Mouse (Mus musculus): ENCODE data around the gene Dennd1a.

Dennd1a gene

GRCm38 (mm10) chr2:38068171-38068572, 219.0 kb downstream of the Dennd1a start:
- in situ Hi-C loops (cut with MboI; ENCODE audit: unreplicated experiment in 2 of 2): no loop called here

GRCm38 (mm10) chr2:38065914-38066313, 221.3 kb downstream of the Dennd1a start:
- in situ Hi-C loops (cut with MboI; ENCODE audit: unreplicated experiment in 2 of 2): no loop called here

DNA sequence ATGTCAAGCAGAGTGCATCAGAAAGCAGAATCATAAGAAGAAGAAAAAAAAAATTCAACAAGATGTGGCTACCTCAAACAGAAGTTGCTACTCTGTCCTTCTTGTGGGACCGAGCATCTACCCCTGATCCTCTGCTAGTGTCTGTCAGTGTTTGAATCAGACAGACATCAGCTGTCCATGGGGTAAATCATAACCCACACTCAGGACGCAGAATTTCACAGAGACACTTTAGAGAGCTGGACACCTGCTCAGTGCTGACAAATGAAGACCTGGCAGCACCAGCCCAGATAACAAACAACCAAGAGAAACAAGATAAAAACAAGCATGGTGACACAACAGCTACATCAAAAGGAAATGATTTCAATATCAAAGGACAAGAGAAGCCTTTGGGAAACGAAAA, 222.9 kb downstream of the Dennd1a start:
- in situ Hi-C loops (cut with MboI; ENCODE audit: unreplicated experiment in 2 of 2): no loop called here

DNA sequence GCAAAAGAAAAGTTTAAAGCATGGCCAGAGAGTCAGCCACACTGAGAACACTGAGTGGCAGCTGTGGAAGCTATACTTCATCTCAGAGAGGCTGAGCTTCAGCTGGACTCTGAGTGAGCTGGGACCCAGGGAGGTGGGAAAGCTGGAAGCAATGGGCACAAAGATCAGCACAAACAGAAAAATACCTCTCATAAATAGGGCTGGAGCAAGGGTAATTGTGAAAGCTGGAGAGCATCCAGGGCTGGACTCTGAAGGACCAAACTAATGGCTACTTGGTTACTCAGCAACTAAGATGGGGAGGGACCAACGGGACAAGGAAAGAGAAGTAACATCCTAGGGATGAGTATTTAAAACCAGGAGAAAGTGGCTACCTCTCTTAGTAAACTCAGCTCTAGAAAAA, 225.0 kb downstream of the Dennd1a start:
- in situ Hi-C loops (cut with MboI; ENCODE audit: unreplicated experiment in 2 of 2): no loop called here

DNA sequence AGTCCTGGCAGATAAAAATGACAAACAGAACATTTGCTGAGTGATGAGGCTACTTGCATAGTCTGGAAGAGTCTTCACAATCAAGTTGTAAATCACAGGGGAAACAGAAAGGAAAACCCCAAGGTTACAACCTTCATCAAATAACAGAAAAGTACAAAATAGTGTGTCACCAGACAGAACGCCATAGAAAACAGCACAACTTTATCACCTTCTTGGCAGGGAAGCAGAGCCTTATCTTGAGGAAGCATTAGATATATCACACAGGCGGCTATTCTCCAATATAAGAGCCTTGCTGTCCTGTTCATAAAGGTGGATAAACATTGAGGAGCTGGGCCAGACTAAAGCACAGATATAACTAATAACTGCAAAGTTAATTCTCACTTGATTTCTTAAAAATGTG, 225.7 kb downstream of the Dennd1a start:
- in situ Hi-C loops (cut with MboI; ENCODE audit: unreplicated experiment in 2 of 2): no loop called here

DNA sequence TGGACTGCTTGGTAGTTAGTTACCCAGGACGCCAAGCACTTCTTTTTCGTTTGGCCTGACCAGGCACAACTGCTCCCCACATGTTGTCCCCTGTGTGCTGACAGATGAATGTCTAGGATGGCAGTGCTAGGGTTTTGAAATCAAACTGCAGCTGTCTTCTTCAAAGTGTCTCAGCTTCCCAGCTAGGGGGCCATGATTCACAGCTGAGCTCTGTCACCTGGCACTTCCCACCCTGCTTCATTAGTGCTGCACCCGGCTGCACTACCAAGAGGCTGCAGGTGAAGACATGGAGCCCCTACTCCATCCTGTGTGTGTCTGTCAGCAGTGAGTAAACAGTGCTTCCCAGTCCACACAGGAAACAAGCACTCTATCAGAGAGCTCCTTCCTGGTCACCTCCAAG, 234.8 kb downstream of the Dennd1a start:
- in situ Hi-C loops (cut with MboI; ENCODE audit: unreplicated experiment in 2 of 2): no loop called here

GRCm38 (mm10) chr2:38051485-38052085, 235.6 kb downstream of the Dennd1a start:
- in situ Hi-C loops (cut with MboI; ENCODE audit: unreplicated experiment in 2 of 2): no loop called here

DNA sequence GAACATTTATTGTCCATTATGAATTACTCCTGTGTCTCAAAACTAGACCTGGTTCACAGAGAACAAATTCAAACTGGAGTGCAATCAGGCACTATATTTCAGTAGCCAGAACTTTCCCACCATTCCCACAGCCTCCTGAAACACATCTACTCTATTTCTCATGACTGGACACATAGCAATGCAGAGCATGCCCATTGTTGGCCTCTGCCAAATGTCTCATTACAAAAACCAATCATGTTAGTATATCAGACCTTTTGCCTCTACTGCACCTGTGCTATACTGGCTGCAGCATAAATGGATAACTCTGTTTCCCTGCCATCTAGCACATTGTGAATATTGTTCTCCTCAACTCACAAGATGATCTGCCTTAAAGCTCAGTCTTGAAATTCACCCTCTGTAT, 238.2 kb downstream of the Dennd1a start:
- in situ Hi-C loops (cut with MboI; ENCODE audit: unreplicated experiment in 2 of 2): no loop called here

- in situ Hi-C loops (cut with MboI; ENCODE audit: unreplicated experiment in 2 of 2): no loop called here
Observed at GRCm38 (mm10) chr2:38045286-38045685, 241.9 kb downstream of the Dennd1a start.

- in situ Hi-C loops (cut with MboI; ENCODE audit: unreplicated experiment in 2 of 2): no loop called here
Observed at GRCm38 (mm10) chr2:38040845-38041244, 246.3 kb downstream of the Dennd1a start.

GRCm38 (mm10) chr2:38039621-38040020, 247.6 kb downstream of the Dennd1a start:
- in situ Hi-C loops (cut with MboI; ENCODE audit: unreplicated experiment in 2 of 2): no loop called here

DNA sequence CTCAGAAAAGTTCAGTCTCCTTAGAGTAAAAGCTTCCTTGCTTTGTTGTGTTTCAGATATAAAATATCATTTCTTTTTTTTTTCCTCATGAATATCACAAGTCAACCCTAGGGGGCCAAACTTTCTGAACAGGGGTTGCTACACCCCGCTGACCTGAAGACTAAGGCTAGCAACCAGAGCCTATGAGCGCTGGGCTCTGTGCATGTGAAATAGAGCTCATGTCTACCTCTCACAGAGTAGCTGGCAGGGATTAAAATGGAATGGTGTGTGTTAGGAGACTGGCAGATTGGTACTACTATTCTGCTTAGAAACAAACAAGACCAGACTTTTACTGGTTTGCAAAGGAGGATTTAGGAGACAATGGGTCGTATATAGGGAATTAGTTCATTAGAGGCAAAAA, 258.9 kb downstream of the Dennd1a start:
- in situ Hi-C loops (cut with MboI; ENCODE audit: unreplicated experiment in 2 of 2): no loop called here

DNA sequence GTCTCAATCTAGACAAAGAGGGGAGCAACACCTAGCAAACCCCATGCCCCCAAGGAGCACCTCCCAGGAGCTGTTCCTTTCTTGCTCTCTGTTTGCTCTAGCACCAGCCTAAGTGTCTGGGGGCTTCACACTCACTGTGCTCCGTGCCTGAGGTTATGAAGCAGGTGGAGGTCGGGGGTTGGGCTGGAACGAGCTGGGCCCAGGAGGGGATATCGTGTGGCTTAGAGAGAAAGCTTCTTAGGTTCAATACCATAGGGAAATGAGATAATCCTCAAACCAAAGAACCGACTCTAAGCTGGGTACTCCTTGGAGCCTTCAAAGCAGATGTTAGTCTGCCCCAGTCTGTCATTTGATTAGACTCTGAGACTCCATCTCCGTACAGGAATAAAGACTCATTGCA, 261.6 kb downstream of the Dennd1a start:
- in situ Hi-C loops (cut with MboI; ENCODE audit: unreplicated experiment in 2 of 2): no loop called here

DNA sequence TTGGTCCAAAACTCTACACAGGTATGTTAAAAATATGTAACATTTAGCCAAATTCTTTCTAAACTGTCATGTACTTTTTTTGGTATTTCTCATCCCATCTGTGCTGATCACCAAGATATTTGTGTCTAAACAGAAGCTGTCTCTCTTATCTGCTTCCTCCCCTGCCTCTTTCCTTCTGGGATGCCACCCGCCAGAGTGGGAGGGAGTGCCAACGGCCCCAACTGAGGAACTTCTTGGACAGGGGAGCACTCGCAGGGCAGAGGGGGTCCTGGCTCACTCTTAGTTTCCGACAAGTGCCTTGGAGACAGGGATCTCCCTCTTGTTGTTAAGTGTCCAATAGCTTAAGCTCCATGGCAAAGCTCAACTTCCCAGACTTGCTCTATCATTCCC, 263.5 kb downstream of the Dennd1a start:
- in situ Hi-C loops (cut with MboI; ENCODE audit: unreplicated experiment in 2 of 2): no loop called here

DNA sequence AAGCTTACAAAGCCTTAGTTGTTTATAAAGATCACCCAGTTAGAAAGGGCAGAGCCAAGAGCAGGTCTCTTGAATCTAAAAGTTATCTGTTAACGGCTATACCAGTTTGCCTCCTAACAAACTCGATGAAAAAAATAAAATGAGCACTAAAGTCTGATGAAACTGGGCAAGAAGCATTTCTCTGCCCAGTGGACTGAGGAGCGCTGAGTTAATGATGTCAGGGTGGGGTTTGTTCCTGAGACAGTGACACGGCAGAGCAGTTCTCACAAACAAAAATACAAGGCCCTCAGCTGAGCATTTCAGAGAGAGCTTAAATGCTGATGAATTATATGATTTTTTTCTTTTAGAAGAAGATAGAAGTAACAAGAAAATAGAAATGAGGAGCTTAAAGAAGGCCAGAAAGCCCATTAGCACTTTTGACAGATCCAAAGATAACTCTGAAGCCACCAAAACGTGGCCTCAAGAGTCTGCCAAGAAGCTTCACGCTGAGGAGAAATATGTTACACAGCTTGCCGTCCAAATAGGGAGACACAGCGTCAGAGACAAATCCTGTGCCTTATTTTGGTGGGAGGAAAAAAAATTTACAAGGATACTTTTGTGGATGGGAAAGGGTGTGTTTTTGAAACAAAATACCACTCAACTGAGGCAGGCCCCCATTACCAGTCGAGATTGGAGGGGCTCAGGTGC, 264.0 kb downstream of the Dennd1a start:
- in situ Hi-C loops (cut with MboI; ENCODE audit: unreplicated experiment in 2 of 2): no loop called here

DNA sequence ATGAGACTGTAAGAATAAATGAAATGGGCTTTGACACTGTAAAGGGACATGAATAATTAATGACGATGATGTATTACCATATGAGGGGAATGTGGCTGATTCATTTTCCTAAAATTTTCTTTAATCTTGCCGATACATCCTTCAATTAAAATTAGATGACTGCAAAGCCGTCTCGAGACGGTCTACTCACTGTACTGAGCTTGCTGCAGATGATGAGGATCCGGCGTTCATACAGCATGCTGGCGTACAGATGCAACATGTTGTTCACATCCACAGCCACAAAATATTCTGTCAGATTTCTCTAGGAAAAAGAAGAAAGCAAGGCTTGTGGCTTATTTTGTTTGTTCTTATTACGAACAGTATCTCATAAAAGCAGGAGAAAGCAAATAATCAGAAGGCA, 266.0 kb downstream of the Dennd1a start:
- in situ Hi-C loops (cut with MboI; ENCODE audit: unreplicated experiment in 2 of 2): no loop called here

DNA sequence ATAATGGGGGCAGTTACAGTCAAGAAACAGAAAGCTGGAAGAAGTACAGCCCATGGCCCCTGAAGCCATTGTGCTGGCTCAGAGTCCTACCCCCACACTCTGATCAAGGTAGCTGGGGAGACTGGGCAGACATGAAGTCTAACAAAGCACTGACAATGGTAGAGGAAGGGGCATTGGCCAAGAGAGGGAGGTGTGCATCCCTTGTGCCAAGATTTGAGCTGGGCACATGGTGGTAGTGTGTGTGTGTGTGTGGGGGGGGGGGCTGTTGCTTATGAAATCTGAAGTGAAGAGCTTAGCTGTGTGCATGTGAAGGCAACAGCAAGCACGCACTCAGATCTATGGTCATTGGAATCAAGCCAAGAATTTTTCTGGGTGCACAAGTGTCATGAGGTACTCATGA, 272.5 kb downstream of the Dennd1a start:
- in situ Hi-C loops (cut with MboI; ENCODE audit: unreplicated experiment in 2 of 2): no loop called here

- in situ Hi-C loops (cut with MboI; ENCODE audit: unreplicated experiment in 2 of 2): no loop called here
Observed at GRCm38 (mm10) chr2:38013839-38014365, 273.3 kb downstream of the Dennd1a start.

DNA sequence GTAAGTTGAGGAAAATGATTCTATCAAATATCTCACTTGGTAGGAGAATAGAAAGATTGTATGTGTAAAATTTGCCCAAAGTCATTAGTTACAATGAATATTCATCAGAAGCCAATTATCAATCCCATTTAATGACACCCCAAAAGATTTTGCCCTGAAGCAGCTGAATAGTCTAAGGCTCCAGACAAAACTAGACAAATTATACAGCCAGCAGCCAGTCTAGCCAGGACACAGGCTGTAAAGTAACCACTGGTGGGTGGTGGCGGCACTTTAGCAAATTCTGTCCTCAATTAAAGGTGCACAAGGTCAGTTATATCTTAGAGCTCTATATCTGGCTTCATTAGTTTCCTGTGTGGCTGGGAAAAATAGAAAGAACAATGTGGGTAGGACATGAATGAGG, 280.0 kb downstream of the Dennd1a start:
- in situ Hi-C loops (cut with MboI; ENCODE audit: unreplicated experiment in 2 of 2): no loop called here

GRCm38 (mm10) chr2:38003183-38003680, 284.0 kb downstream of the Dennd1a start:
- in situ Hi-C loops (cut with MboI; ENCODE audit: unreplicated experiment in 2 of 2): no loop called here

- in situ Hi-C loops (cut with MboI; ENCODE audit: unreplicated experiment in 2 of 2): no loop called here
Observed at GRCm38 (mm10) chr2:38001004-38001403, 286.2 kb downstream of the Dennd1a start.

- in situ Hi-C loops (cut with MboI; ENCODE audit: unreplicated experiment in 2 of 2): no loop called here
Observed at GRCm38 (mm10) chr2:37997966-37998365, 289.2 kb downstream of the Dennd1a start.
